Mouse (Mus musculus) liver, embryonic 11.5 days (tissue): ENCODE data around the gene Znhit1. TPM values are rescaled to one million over a fixed set of nuclear protein-coding genes. Genes with fewer than 3 reads are reported as not detected.

Experiments
- ATAC-seq: fragments of 200-750 bp; cut with Nextera tagmentation; replicated peaks from 2 replicates; pipeline ENCODE4 v1.8.0; 2017; ENCODE audit warnings: moderate number of reproducible peaks, mild to moderate bottlenecking, moderate TSS enrichment, moderate library complexity; ENCODE audit not compliant: low FRiP score
- DNase-seq: peaks from one replicate; pipeline ENCODE4 v3.0.0-alpha.2; 2017; ENCODE audit warnings: low spot score
- H3K27ac ChIP-seq: fragments of 300-500 bp; sonication (generic); 2 replicates; pipeline ENCODE4 v1.5.1; 2014; ENCODE audit warnings: mild to moderate bottlenecking, low read depth, low read length, control low read depth
- H3K27me3 ChIP-seq: fragments of 300-500 bp; sonication (generic); replicated peaks from 2 replicates; pipeline ENCODE4 v1.6.1; 2014; ENCODE audit warnings: low read length, mixed read lengths; ENCODE audit not compliant: control insufficient read depth, insufficient read depth
- H3K36me3 ChIP-seq: fragments of 300-500 bp; sonication (generic); 2 replicates; pipeline ENCODE4 v1.6.1; 2014; ENCODE audit warnings: mild to moderate bottlenecking, low read length, moderate library complexity, mixed read lengths; ENCODE audit not compliant: control insufficient read depth, insufficient read depth
- H3K4me1 ChIP-seq: fragments of 300-500 bp; sonication (generic); replicated peaks from 2 replicates; pipeline ENCODE4 v1.6.1; 2014; ENCODE audit warnings: low read length, mixed read lengths; ENCODE audit not compliant: control insufficient read depth, insufficient read depth
- H3K4me2 ChIP-seq: fragments of 300-500 bp; sonication (generic); 2 replicates; pipeline ENCODE4 v1.6.1; 2014; ENCODE audit warnings: mild to moderate bottlenecking, control low read depth, moderate library complexity
- H3K4me3 ChIP-seq: fragments of 300-500 bp; sonication (generic); 2 replicates; pipeline ENCODE4 v1.5.1; 2014; ENCODE audit warnings: low read depth, low read length, control low read depth
- H3K9ac ChIP-seq: fragments of 300-500 bp; sonication (generic); 2 replicates; pipeline ENCODE4 v1.6.1; 2014; ENCODE audit warnings: low read depth, low read length, control low read depth
- H3K9me3 ChIP-seq: fragments of 300-500 bp; sonication (generic); 2 replicates; pipeline ENCODE4 v1.6.1; 2016; ENCODE audit warnings: low read length, inconsistent platforms, mixed read lengths; ENCODE audit not compliant: control insufficient read depth
- WGBS: fragments of 180-500 bp; shearing (Covaris S2); extraction: QIAGEN DNeasy Blood & Tissue Kit; methylation state at CpG from one replicate; pipeline ENCODE4 v1.1.7; 2014; 5-methylcytosine and 5-hydroxymethylcytosine counted together
- polyA plus RNA-seq: library from polyadenylated mRNA; unstranded; fragments of >200 nt; fragmentation: Nextera tagmentation; extraction: Ambion mirVana; gene quantifications from 2 replicates; pipeline ENCODE4 v1.2.1, GENCODE M21; 2014

Gene Znhit1
- polyA plus RNA-seq, 1 experiment from 2014 or later = 97.2 TPM

DNA sequence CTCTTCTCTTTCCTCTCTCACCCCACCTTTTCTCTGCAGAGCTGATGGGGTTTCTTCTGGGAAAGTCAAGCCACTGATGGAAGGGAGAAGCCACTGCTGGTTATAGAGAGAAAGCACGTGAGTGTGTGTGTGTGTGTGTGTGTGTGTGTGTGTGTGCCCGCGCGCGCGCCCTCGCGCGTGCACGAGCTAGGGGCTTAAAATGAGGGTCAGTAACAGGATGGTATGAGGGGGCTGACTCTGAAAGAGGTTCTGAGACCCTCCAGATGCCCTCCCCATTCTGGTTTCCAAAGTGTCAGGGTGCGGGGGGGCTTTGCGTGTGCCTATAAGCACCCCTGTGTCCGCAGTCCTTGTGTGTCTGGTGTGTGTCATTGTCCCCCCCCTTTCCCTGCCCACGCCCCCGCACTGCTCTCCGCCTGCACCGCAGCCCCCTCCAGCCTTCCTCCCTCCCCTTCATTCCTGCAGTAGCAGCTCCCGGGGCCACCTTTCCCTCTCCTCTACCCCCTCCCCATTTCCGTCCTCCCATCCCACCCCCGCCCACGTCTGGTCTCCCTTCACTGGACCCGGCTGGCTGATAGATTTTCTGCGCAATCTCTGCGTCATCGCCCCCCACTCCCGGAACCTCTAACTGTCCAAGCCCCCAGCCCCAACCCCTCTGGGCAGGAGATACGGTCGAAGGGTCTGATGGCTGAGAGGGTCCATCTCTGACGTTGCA is 40.9 kb upstream of the Znhit1 start:
- Histone ChIP-seq H3K4me3 (peak overlapping the region; percentile 5; the same call in 1 of the 2 replicates), H3K36me3 (no peaks in the 10 kb centered on the region), H3K9ac (no peak overlapping the region), H3K27ac (no peak overlapping the region), H3K4me1 (peaks cover 23% of the 10 kb centered on the region), H3K4me2 (peak overlapping the region; percentile 80), H3K9me3 (no peaks in the 10 kb centered on the region), H3K27me3 (peaks cover 84% of the 10 kb centered on the region)
- ATAC-seq (no peak), DNase-seq (no peak)
- 5% methylated on average over 27 of the region's 29 CpGs for WGBS

- Histone ChIP-seq H3K4me2 (no peak within 1 kb of the TSS; the same call in 1 of the 2 replicates), H3K9ac (no peak within 1 kb of the TSS), H3K36me3 (no peaks in the 10 kb centered on the region), H3K4me3 (no peak within 1 kb of the TSS), H3K27me3 (peaks cover 67% of the 10 kb centered on the region), H3K9me3 (no peaks in the 10 kb centered on the region), H3K27ac (no peak within 1 kb of the TSS), H3K4me1 (peaks cover 6% of the 10 kb centered on the region)
- DNase-seq (no peak), ATAC-seq (no peak)
- WGBS = 20% methylated on average over 4 of the region's 4 CpGs
Observed at GRCm38 (mm10) chr5:137026092-137026491, 38.3 kb upstream of the Znhit1 start, which contains the start of gene Vgf. TSS of gene Vgf (plus strand) at chr5:137026392.

GRCm38 (mm10) chr5:137025132-137025531 is 37.3 kb upstream of the Znhit1 start:
- WGBS = under 1% methylated on average over 23 of the region's 23 CpGs
- H3K4me2 ChIP-seq = no peak overlapping the region; the same call in 1 of the 2 replicates
- no peaks in the 10 kb centered on the region for H3K9me3 ChIP-seq
- DNase-seq (peak; percentile 76), ATAC-seq (no peak)
- H3K4me3 ChIP-seq = no peak overlapping the region
- peaks cover 62% of the 10 kb centered on the region for H3K27me3 ChIP-seq
- H3K9ac ChIP-seq = no peak overlapping the region
- no peak overlapping the region for H3K27ac ChIP-seq
- no peaks in the 10 kb centered on the region for H3K36me3 ChIP-seq
- 0 out of 2 replicates have a peak, but pooled peaks cover 3% of the 10 kb centered on the region for H3K4me1 ChIP-seq

- H3K36me3 ChIP-seq = no peaks in the 10 kb centered on the region
- H3K4me3 ChIP-seq = no peak overlapping the region
- no peak overlapping the region for H3K4me2 ChIP-seq
- no peaks in the 10 kb centered on the region for H3K4me1 ChIP-seq
- no peak overlapping the region for H3K27ac ChIP-seq
- 51% methylated on average over 3 of the region's 3 CpGs for WGBS
- no peak overlapping the region for H3K9ac ChIP-seq
- peaks cover 54% of the 10 kb centered on the region for H3K27me3 ChIP-seq
- ATAC-seq = no peak
- DNase-seq = no peak
- no peaks in the 10 kb centered on the region for H3K9me3 ChIP-seq
Observed at GRCm38 (mm10) chr5:137024318-137024717, 36.5 kb upstream of the Znhit1 start.

DNA sequence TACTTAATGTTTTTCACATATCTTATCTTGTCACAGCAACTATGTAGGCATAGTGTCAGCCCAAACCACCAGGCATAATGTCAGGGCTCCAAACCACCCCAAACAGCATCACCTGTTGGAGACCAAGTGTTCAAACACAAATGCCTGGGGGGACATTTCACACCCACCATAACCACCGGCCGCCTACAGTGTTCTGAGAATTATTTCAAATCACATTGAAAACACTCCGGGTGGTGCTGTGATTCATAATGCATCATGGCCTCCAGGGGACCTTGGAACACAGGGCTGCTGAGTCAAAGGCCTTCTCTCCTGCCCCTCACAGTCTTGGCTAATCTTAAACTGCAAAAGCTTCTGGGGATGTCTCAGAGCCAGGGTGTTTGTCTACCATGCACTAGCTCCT is 28.1 kb upstream of the Znhit1 start:
- H3K4me2 ChIP-seq = no peak overlapping the region
- WGBS = 88% methylated on average over 3 of the region's 3 CpGs
- H3K36me3 ChIP-seq = no peaks in the 10 kb centered on the region
- H3K27ac ChIP-seq = no peak overlapping the region
- no peaks in the 10 kb centered on the region for H3K9me3 ChIP-seq
- H3K4me1 ChIP-seq = no peaks in the 10 kb centered on the region
- ATAC-seq = no peak
- no peak for DNase-seq
- 0 out of 2 replicates have a peak, but pooled peaks cover 4% of the 10 kb centered on the region for H3K27me3 ChIP-seq
- H3K9ac ChIP-seq = no peak overlapping the region
- H3K4me3 ChIP-seq = no peak overlapping the region

DNA sequence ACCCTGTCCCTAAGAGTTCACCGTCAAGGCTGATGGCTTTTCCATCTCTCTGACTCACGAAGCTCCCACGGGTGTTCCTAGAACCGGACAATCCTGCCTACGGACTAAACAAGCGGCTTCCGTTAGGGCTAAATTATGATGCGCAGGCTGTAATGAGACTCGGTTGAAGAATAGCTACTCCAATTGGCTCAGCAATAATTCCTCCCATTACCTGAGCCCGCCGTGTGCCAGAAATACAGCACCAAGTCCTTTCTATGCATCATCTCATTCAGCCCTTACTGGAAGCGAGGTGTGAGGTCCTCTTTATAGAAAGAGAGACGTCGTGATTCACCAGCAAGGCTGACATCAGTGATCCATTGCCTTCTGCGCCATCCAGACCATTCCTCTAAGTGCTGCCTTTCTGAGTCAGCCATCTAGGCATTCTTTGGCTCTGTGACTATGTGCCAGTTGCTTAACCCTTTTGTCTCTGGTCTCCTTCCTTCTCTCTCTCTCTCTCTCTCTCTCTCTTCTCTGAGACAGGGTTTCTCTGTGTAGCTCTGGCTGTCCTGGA is 24.7 kb upstream of the Znhit1 start:
- Histone ChIP-seq H3K36me3 (no peaks in the 10 kb centered on the region), H3K9ac (no peak overlapping the region), H3K4me1 (no peaks in the 10 kb centered on the region), H3K9me3 (no peaks in the 10 kb centered on the region), H3K4me2 (no peak overlapping the region), H3K4me3 (no peak overlapping the region), H3K27me3 (0 out of 2 replicates have a peak, but pooled peaks cover 2% of the 10 kb centered on the region), H3K27ac (no peak overlapping the region)
- DNase-seq (no peak), ATAC-seq (no peak)
- 75% methylated on average over 15 of the region's 15 CpGs for WGBS

DNA sequence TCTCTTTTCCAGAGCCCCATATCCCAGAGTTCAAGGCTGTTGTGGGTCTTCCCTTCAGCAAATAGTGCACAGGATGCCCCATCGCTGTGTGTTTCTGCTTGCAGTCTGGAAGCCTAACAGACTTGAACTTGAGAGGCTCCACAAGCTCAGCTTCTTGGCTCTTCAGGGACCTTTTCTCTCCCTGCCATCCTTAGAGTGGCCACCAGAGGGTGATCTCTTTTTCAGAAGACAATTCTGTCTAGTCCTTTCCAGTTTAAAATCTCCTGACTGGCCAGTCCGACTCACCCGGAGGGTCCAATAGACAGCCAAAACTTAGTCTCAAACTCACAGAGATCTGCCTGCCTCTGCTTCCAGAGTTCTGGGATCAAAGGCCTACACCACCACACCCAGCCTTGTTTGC is 22.2 kb upstream of the Znhit1 start:
- DNase-seq (no peak), ATAC-seq (no peak)
- WGBS = 24% methylated on average over 3 of the region's 3 CpGs

DNA sequence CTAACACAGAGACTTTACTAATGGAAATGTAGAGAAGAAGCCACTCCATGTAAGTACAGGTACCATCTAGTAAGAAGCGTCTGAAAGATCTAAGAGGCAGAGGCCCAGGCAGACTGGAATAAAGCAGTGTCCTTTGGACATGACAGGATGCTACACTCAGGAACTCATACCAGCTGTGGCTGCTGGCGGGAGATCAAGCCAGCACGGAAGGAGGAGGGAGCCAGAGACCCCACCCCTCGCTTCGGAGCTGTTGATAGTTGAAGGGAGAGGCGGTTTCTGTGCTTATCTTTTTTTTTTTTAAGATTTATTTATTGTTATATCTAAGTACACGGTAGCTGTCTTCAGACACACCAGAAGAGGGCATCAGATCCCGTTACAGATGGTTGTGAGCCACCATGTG is 19.5 kb upstream of the Znhit1 start:
- no peaks in the 10 kb centered on the region for H3K9me3 ChIP-seq
- no peak for ATAC-seq

More for the DNA sequence above, 22.2 kb upstream of the Znhit1 start:
- Histone ChIP-seq H3K4me1 (no peaks in the 10 kb centered on the region), H3K27ac (no peak overlapping the region), H3K4me2 (no peak overlapping the region), H3K36me3 (no peaks in the 10 kb centered on the region), H3K9me3 (no peaks in the 10 kb centered on the region), H3K27me3 (0 out of 2 replicates have a peak, but pooled peaks cover 2% of the 10 kb centered on the region), H3K4me3 (no peak overlapping the region), H3K9ac (no peak overlapping the region)

DNA sequence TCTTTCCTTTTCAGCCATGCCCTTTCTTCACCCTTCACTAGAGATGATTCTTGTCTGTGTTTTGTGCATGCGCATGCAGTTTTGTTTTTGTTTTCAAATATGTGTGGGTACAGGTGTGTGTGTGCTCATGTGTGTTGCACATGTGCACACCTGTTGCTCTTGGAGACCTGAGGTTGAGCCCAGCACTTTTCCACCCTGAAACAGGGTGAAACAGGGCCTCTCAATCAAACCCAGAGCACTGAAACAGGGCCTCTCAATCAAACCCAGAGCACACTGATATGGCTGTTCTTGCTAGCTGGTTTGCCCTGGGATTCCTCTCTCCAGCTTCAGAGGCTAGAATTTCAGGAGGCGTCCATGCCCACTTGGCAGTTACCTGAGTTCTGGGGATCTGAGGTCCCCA is 12.8 kb upstream of the Znhit1 start:
- DNase-seq (peak; percentile 46), ATAC-seq (no peak)
- Histone ChIP-seq H3K9ac (no peak overlapping the region), H3K4me3 (no peak overlapping the region), H3K4me2 (peak overlapping the region; percentile 18; the same call in 1 of the 2 replicates), H3K9me3 (no peaks in the 10 kb centered on the region), H3K4me1 (peaks cover 15% of the 10 kb centered on the region), H3K27me3 (no peaks in the 10 kb centered on the region), H3K27ac (no peak overlapping the region), H3K36me3 (no peaks in the 10 kb centered on the region)
- WGBS = 79% methylated on average over 2 of the region's 2 CpGs

More for the DNA sequence above, 19.5 kb upstream of the Znhit1 start:
- Histone ChIP-seq H3K4me3 (no peak overlapping the region), H3K9ac (no peak overlapping the region), H3K27ac (no peak overlapping the region), H3K4me2 (no peak overlapping the region), H3K4me1 (no peaks in the 10 kb centered on the region), H3K36me3 (no peaks in the 10 kb centered on the region), H3K27me3 (0 out of 2 replicates have a peak, but pooled peaks cover 2% of the 10 kb centered on the region)
- no peak for DNase-seq
- whole genome bisulfite sequencing = 42% methylated on average over 8 of the region's 8 CpGs
